Mouse (Mus musculus): ENCODE measurements around the gene Tapbpl. TPM values are rescaled to one million over a fixed set of nuclear protein-coding genes. Genes with fewer than 3 reads are reported as not detected.
A peak's percentile ranks its signal among the peaks of the same experiment; 100 is the strongest.

The Tapbpl gene
- polyA plus RNA-seq, 1 experiment from 2014 or later, result 10.9 TPM

- H3K27ac ChIP-seq, result no peak within 1 kb of the TSS
- 55% methylated on average over 6 of the region's 6 CpGs for WGBS
These were observed 5.1 kb upstream of the Tapbpl start, which contains the start of gene Cd27 for GRCm38 (mm10) chr6:125236782-125237181. TSS of gene Cd27 (minus strand) at chr6:125237010.

GRCm38 (mm10) chr6:125236341-125236740 lies 4.7 kb upstream of the Tapbpl start:
- Histone ChIP-seq H3K27ac (no peak overlapping the region), H3K9me3 (no peaks in the 10 kb centered on the region), H3K4me1 (peaks cover 29% of the 10 kb centered on the region), H3K4me3 (no peak overlapping the region), H3K9ac (no peak overlapping the region), H3K4me2 (no peak overlapping the region), H3K27me3 (no peaks in the 10 kb centered on the region), H3K36me3 (no peaks in the 10 kb centered on the region)
- no peak for ATAC-seq (ENCODE audit: borderline replicate concordance, extremely low read depth, low FRiP score, low TSS enrichment)
- 76% methylated on average over 6 of the region's 6 CpGs for WGBS

More at GRCm38 (mm10) chr6:125236782-125237181, 5.1 kb upstream of the Tapbpl start, which contains the start of gene Cd27:
- no peak for ATAC-seq (ENCODE audit: borderline replicate concordance, extremely low read depth, low FRiP score, low TSS enrichment)
- Histone ChIP-seq H3K4me3 (no peak within 1 kb of the TSS), H3K36me3 (no peaks in the 10 kb centered on the region), H3K9me3 (no peaks in the 10 kb centered on the region), H3K9ac (no peak within 1 kb of the TSS), H3K27me3 (no peaks in the 10 kb centered on the region), H3K4me1 (peaks cover 28% of the 10 kb centered on the region), H3K4me2 (no peak within 1 kb of the TSS)

GRCm38 (mm10) chr6:125234520-125234828 lies 2.8 kb upstream of the Tapbpl start:
- no peak overlapping the region for H3K4me3 ChIP-seq
- no peaks in the 10 kb centered on the region for H3K36me3 ChIP-seq
- H3K27me3 ChIP-seq, result no peaks in the 10 kb centered on the region
- no peak for ATAC-seq (ENCODE audit: borderline replicate concordance, extremely low read depth, low FRiP score, low TSS enrichment)
- H3K4me2 ChIP-seq, result no peak overlapping the region
- no peaks in the 10 kb centered on the region for H3K9me3 ChIP-seq
- H3K27ac ChIP-seq, result peak overlapping the region; percentile 35
- no peak overlapping the region for H3K9ac ChIP-seq
- peaks cover 35% of the 10 kb centered on the region for H3K4me1 ChIP-seq
- 40% methylated on average over 5 of the region's 5 CpGs for WGBS

GRCm38 (mm10) chr6:125233816-125234519 lies 2.3 kb upstream of the Tapbpl start:
- 46% methylated on average over 7 of the region's 7 CpGs for WGBS
- Histone ChIP-seq H3K36me3 (no peaks in the 10 kb centered on the region), H3K27me3 (no peaks in the 10 kb centered on the region), H3K4me3 (no peak overlapping the region), H3K4me2 (no peak overlapping the region), H3K27ac (peak overlapping the region; percentile 35), H3K4me1 (peaks cover 35% of the 10 kb centered on the region), H3K9ac (no peak overlapping the region), H3K9me3 (no peaks in the 10 kb centered on the region)
- no peak for ATAC-seq (ENCODE audit: borderline replicate concordance, extremely low read depth, low FRiP score, low TSS enrichment)

- Histone ChIP-seq H3K27me3 (no peaks in the 10 kb centered on the region), H3K36me3 (no peaks in the 10 kb centered on the region), H3K4me2 (peak overlapping the region; percentile 86; the same call in 1 of the 2 replicates), H3K9me3 (no peaks in the 10 kb centered on the region), H3K4me3 (no peak overlapping the region), H3K4me1 (peaks cover 27% of the 10 kb centered on the region), H3K27ac (no peak overlapping the region), H3K9ac (no peak overlapping the region)
- WGBS, result 63% methylated on average over 6 of the region's 6 CpGs
- ATAC-seq (ENCODE audit: borderline replicate concordance, extremely low read depth, low FRiP score, low TSS enrichment), result no peak
These were observed 856 bp upstream of the Tapbpl start for GRCm38 (mm10) chr6:125232516-125232915.

GRCm38 (mm10) chr6:125232045-125232437 lies 381 bp upstream of the Tapbpl start:
- 54% methylated on average over 4 of the region's 4 CpGs for WGBS
- peak overlapping the region; percentile 86; the same call in 1 of the 2 replicates for H3K27ac ChIP-seq

GRCm38 (mm10) chr6:125230571-125230970 lies 1.1 kb downstream of the Tapbpl start:
- Histone ChIP-seq H3K4me1 (peaks cover 27% of the 10 kb centered on the region), H3K4me2 (peak overlapping the region; percentile 86), H3K27me3 (no peaks in the 10 kb centered on the region), H3K9me3 (no peaks in the 10 kb centered on the region), H3K36me3 (no peaks in the 10 kb centered on the region), H3K9ac (no peak overlapping the region), H3K27ac (0 out of 2 replicates have a peak overlapping the region, but pooled peaks have one; percentile 86), H3K4me3 (no peak overlapping the region)
- ATAC-seq (ENCODE audit: borderline replicate concordance, extremely low read depth, low FRiP score, low TSS enrichment), result no peak
- WGBS, result 55% methylated on average over 9 of the region's 9 CpGs

More at GRCm38 (mm10) chr6:125232045-125232437, 381 bp upstream of the Tapbpl start:
- Histone ChIP-seq H3K4me2 (peak overlapping the region; percentile 86), H3K4me3 (peak overlapping the region; percentile 56), H3K9me3 (no peaks in the 10 kb centered on the region), H3K36me3 (no peaks in the 10 kb centered on the region), H3K4me1 (peaks cover 27% of the 10 kb centered on the region), H3K27me3 (no peaks in the 10 kb centered on the region), H3K9ac (peak overlapping the region; percentile 73)
- ATAC-seq (ENCODE audit: borderline replicate concordance, extremely low read depth, low FRiP score, low TSS enrichment), result no peak

GRCm38 (mm10) chr6:125225518-125226115 lies 6.0 kb downstream of the Tapbpl start:
- no peak overlapping the region for H3K4me2 ChIP-seq
- no peak overlapping the region for H3K4me3 ChIP-seq
- H3K9me3 ChIP-seq, result no peaks in the 10 kb centered on the region
- 78% methylated on average over 5 of the region's 5 CpGs for WGBS
- no peak overlapping the region for H3K9ac ChIP-seq
- no peak overlapping the region for H3K27ac ChIP-seq
- no peak for ATAC-seq (ENCODE audit: borderline replicate concordance, extremely low read depth, low FRiP score, low TSS enrichment)
- H3K27me3 ChIP-seq, result no peaks in the 10 kb centered on the region
- peaks cover under 1% of the 10 kb centered on the region; the same call in 1 of the 2 replicates for H3K4me1 ChIP-seq
- peaks cover 7% of the 10 kb centered on the region; the same call in 1 of the 2 replicates for H3K36me3 ChIP-seq

- H3K9ac ChIP-seq, result no peak overlapping the region
- WGBS, result 67% methylated on average over 3 of the region's 3 CpGs
- H3K4me1 ChIP-seq, result no peaks in the 10 kb centered on the region; the same call in 1 of the 2 replicates
- H3K4me2 ChIP-seq, result no peak overlapping the region
- H3K27ac ChIP-seq, result peak overlapping the region; percentile 24; the same call in 1 of the 2 replicates
- H3K36me3 ChIP-seq, result peaks cover 7% of the 10 kb centered on the region; the same call in 1 of the 2 replicates
- H3K27me3 ChIP-seq, result no peaks in the 10 kb centered on the region
- H3K4me3 ChIP-seq, result no peak overlapping the region
- H3K9me3 ChIP-seq, result no peaks in the 10 kb centered on the region
- ATAC-seq (ENCODE audit: borderline replicate concordance, extremely low read depth, low FRiP score, low TSS enrichment), result no peak
These were observed 9.1 kb downstream of the Tapbpl start for GRCm38 (mm10) chr6:125222577-125222976.

GRCm38 (mm10) chr6:125222146-125222545 lies 9.5 kb downstream of the Tapbpl start:
- Histone ChIP-seq H3K36me3 (peaks cover 7% of the 10 kb centered on the region; the same call in 1 of the 2 replicates), H3K27me3 (no peaks in the 10 kb centered on the region), H3K9me3 (no peaks in the 10 kb centered on the region), H3K4me1 (no peaks in the 10 kb centered on the region; the same call in 1 of the 2 replicates), H3K4me3 (no peak overlapping the region), H3K9ac (no peak overlapping the region), H3K4me2 (no peak overlapping the region), H3K27ac (peak overlapping the region; percentile 24; the same call in 1 of the 2 replicates)
- WGBS, result 41% methylated on average over 2 of the region's 2 CpGs
- ATAC-seq (ENCODE audit: borderline replicate concordance, extremely low read depth, low FRiP score, low TSS enrichment), result no peak

- Histone ChIP-seq H3K4me1 (peaks cover 4% of the 10 kb centered on the region), H3K4me3 (no peak overlapping the region), H3K36me3 (peaks cover 7% of the 10 kb centered on the region; the same call in 1 of the 2 replicates), H3K27me3 (no peaks in the 10 kb centered on the region), H3K4me2 (no peak overlapping the region), H3K9ac (no peak overlapping the region), H3K27ac (no peak overlapping the region), H3K9me3 (no peaks in the 10 kb centered on the region)
- ATAC-seq (ENCODE audit: borderline replicate concordance, extremely low read depth, low FRiP score, low TSS enrichment), result no peak
- 86% methylated on average over 20 of the region's 20 CpGs for WGBS
These were observed 10.4 kb downstream of the Tapbpl start for GRCm38 (mm10) chr6:125221115-125221745.

- 62% methylated on average over 4 of the region's 4 CpGs for WGBS
These were observed 12.7 kb downstream of the Tapbpl start for GRCm38 (mm10) chr6:125218963-125219362.

More at GRCm38 (mm10) chr6:125218963-125219362, 12.7 kb downstream of the Tapbpl start:
- H3K9me3 ChIP-seq, result no peaks in the 10 kb centered on the region
- ATAC-seq (ENCODE audit: borderline replicate concordance, extremely low read depth, low FRiP score, low TSS enrichment), result no peak
- H3K4me3 ChIP-seq, result no peak overlapping the region
- 0 out of 2 replicates have a peak, but pooled peaks cover 2% of the 10 kb centered on the region for H3K27me3 ChIP-seq
- H3K4me1 ChIP-seq, result peaks cover 10% of the 10 kb centered on the region
- no peak overlapping the region for H3K9ac ChIP-seq
- H3K27ac ChIP-seq, result no peak overlapping the region
- H3K36me3 ChIP-seq, result no peaks in the 10 kb centered on the region
- no peak overlapping the region for H3K4me2 ChIP-seq
